Mouse (Mus musculus) stomach, postnatal 0 days (tissue): Measurements from ENCODE around the gene Ddit4.

Experiments
- CTCF ChIP-seq: IDR thresholded peaks from 2 replicates; pipeline ENCODE4 v1.5.1; 2016; ENCODE audit warnings: antibody characterized with exemption, low read depth, mild to moderate bottlenecking, moderate library complexity
- EP300 ChIP-seq: optimal IDR thresholded peaks from 2 replicates; pipeline ENCODE3; 2016; ENCODE audit warnings: antibody characterized with exemption

GRCm38 (mm10) chr10:59900939-59901338 is 50.7 kb downstream of the Ddit4 start:
- TF ChIP-seq CTCF (no peak), EP300 (no peak)
